Mouse (Mus musculus) lung, embryonic 14.5 days (tissue): Measurements from ENCODE around the gene Ddx46. TPM values are rescaled to one million over a fixed set of nuclear protein-coding genes. Genes with fewer than 3 reads are reported as not detected.

ENCODE experiments used
- ATAC-seq: fragments of 200-750 bp; cut with Nextera tagmentation; 2 replicates; pipeline ENCODE4 v1.8.0; 2017; ENCODE audit warnings: mild to moderate bottlenecking, moderate TSS enrichment, moderate library complexity; ENCODE audit not compliant: insufficient read depth
- DNase-seq: peaks from one replicate; pipeline ENCODE4 v3.0.0-alpha.2; 2015
- H3K27ac ChIP-seq: fragments of 300-500 bp; sonication (generic); 2 replicates; pipeline ENCODE4 v1.5.1; 2014; ENCODE audit warnings: low read depth, mild to moderate bottlenecking, moderate library complexity
- H3K27me3 ChIP-seq: fragments of 300-500 bp; sonication (generic); 2 replicates; pipeline ENCODE4 v1.6.1; 2014; ENCODE audit warnings: low read length, control low read depth; ENCODE audit not compliant: insufficient read depth
- H3K36me3 ChIP-seq: fragments of 300-500 bp; sonication (generic); 2 replicates; pipeline ENCODE4 v1.6.1; 2014; ENCODE audit warnings: control low read depth; ENCODE audit not compliant: insufficient read depth
- H3K4me1 ChIP-seq: fragments of 300-500 bp; sonication (generic); 2 replicates; pipeline ENCODE4 v1.6.1; 2014; ENCODE audit warnings: antibody characterized with exemption, control low read depth; ENCODE audit not compliant: insufficient read depth
- H3K4me2 ChIP-seq: fragments of 300-500 bp; sonication (generic); 2 replicates; pipeline ENCODE4 v1.6.1; 2014; ENCODE audit warnings: mild to moderate bottlenecking
- H3K4me3 ChIP-seq: fragments of 300-500 bp; sonication (generic); 2 replicates; pipeline ENCODE4 v1.5.1; 2014; ENCODE audit warnings: low read depth, low read length
- H3K9ac ChIP-seq: fragments of 300-500 bp; sonication (generic); 2 replicates; pipeline ENCODE4 v1.6.1; 2014
- H3K9me3 ChIP-seq: fragments of 300-500 bp; sonication (generic); 2 replicates; pipeline ENCODE4 v1.6.1; 2016; ENCODE audit warnings: low read depth, low read length, control low read depth
- CTCF ChIP-seq: IDR thresholded peaks from 2 replicates; pipeline ENCODE4 v1.5.1; 2016; ENCODE audit warnings: antibody characterized with exemption, low read depth
- WGBS: fragments of 180-500 bp; shearing (Covaris S2); extraction: QIAGEN DNeasy Blood & Tissue Kit; methylation state at CpG from one replicate; pipeline ENCODE4 v1.1.7; 2014; 5-methylcytosine and 5-hydroxymethylcytosine counted together
- polyA plus RNA-seq: library from polyadenylated mRNA; unstranded; fragments of >200 nt; fragmentation: Nextera tagmentation; extraction: Ambion mirVana; gene quantifications from 2 replicates; pipeline ENCODE4 v1.2.1, GENCODE M21; 2014

Ddx46 gene
- polyA plus RNA-seq, 1 experiment from 2014 or later: 43.7 TPM

DNA sequence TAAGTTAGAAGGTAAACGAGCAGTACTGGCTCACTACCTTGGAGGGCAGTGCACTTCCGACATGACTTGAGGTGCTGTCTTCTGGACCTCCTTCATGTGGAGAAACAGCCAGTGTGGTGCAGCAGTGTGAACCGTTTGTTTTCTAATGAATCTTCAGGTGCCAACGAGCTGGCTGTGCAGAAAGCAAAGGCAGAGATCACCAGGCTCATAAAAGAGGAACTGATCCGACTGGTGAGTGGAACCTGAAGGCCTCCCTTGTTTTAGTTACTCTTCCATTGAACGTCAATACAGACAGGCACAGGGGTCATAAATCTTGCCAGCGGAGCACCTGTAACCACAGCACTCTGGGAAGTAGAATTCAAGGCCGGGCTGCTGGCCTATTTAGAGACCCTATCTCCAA lies 42.5 kb downstream of the Ddx46 start:
- WGBS: 85% methylated on average over 8 of the region's 8 CpGs
- H3K36me3 ChIP-seq: peaks cover 79% of the 10 kb centered on the region

DNA sequence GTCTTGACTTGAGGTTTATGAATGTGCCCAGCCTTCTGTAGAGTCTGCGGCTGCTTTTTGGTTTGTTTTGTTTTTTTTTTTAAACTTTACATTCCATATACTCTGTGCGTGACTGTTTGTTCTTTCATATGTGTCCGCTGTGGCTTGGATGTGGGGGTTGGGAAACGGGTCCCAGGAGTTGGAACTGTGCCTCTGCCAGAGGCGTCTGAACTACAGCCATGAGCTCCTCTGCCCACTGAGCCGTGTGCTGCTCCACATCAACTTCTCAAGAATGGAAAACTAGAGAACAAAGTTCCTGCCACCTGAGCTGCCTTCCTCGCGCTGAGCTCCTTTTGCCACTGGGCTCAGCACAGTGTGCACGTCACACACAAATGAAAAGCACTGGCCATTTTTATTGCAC lies 47.4 kb downstream of the Ddx46 start:
- no peak for TF ChIP-seq CTCF

More for the DNA sequence above, 42.5 kb downstream of the Ddx46 start:
- Histone ChIP-seq H3K9me3 (no peaks in the 10 kb centered on the region), H3K4me1 (no peaks in the 10 kb centered on the region), H3K27ac (no peak overlapping the region), H3K4me3 (no peak overlapping the region), H3K4me2 (no peak overlapping the region), H3K27me3 (no peaks in the 10 kb centered on the region), H3K9ac (no peak overlapping the region)
- no peak for DNase-seq
- TF ChIP-seq CTCF: no peak
- no peak for ATAC-seq

DNA sequence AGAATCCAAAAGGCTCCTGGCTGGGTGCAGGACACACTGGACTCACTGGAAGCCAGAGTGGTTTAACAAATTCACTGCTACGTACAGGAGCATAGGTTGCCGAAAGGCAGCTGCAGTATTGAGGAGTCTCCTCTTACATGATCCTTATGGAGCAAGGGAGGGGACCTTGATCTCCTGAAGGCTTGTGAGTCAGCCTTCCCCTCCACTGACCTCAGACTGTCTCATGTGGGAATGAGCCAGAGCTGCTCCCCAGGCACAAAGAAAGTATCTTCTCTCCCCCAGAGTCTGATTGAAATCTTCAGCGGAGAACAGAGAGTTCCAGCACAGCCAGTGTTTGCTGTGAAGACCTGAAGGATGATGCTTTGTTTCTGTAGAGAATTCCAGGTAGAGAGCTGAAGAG lies 48.8 kb downstream of the Ddx46 start:
- Histone ChIP-seq H3K36me3 (peaks cover 24% of the 10 kb centered on the region), H3K4me3 (no peak overlapping the region), H3K4me2 (no peak overlapping the region), H3K9me3 (no peaks in the 10 kb centered on the region), H3K9ac (no peak overlapping the region), H3K27me3 (no peaks in the 10 kb centered on the region), H3K27ac (no peak overlapping the region), H3K4me1 (no peaks in the 10 kb centered on the region)
- ATAC-seq (no peak), DNase-seq (no peak)
- no peak for TF ChIP-seq CTCF
- WGBS: 87% methylated on average over 3 of the region's 3 CpGs

More for the DNA sequence above, 47.4 kb downstream of the Ddx46 start:
- Histone ChIP-seq H3K4me2 (no peak overlapping the region), H3K4me1 (no peaks in the 10 kb centered on the region), H3K27me3 (no peaks in the 10 kb centered on the region), H3K4me3 (no peak overlapping the region), H3K36me3 (peaks cover 38% of the 10 kb centered on the region), H3K9ac (no peak overlapping the region), H3K9me3 (no peaks in the 10 kb centered on the region), H3K27ac (no peak overlapping the region)
- no peak for ATAC-seq
- peak; percentile 28 for DNase-seq
- WGBS: 69% methylated on average over 9 of the region's 9 CpGs

DNA sequence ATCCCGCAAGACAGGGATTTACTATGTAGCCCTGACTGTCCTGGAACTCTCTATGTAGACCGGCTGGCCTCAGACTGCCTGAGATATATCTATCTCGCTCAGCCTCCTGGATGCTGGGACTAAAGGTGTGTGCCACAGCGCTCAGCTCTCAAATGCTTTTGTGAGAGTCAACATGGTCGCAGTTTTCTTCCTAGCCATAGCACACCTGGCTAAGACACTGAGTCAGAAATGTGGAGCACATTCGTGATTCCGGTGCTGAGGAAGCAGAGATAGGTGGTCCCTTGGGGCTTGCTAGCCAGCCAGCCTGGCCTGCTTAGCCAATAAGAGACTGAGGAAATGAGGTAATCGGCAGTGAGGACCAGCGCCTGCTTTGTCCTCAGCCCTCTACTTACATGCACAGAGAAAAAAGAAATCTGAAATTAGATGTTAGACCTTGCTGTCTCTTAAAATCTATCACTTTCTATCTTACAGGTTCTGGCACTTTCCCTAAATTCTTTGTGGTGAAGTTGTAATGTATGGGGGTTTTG lies 51.3 kb downstream of the Ddx46 start:
- no peak overlapping the region for H3K4me3 ChIP-seq
- 74% methylated on average over 9 of the region's 9 CpGs for WGBS
- H3K27me3 ChIP-seq: no peaks in the 10 kb centered on the region
- no peak overlapping the region for H3K9ac ChIP-seq
- H3K9me3 ChIP-seq: no peaks in the 10 kb centered on the region
- H3K4me2 ChIP-seq: no peak overlapping the region
- ATAC-seq: no peak
- H3K36me3 ChIP-seq: no peaks in the 10 kb centered on the region
- TF ChIP-seq CTCF: no peak
- no peak overlapping the region for H3K27ac ChIP-seq
- H3K4me1 ChIP-seq: no peaks in the 10 kb centered on the region
- DNase-seq: no peak

DNA sequence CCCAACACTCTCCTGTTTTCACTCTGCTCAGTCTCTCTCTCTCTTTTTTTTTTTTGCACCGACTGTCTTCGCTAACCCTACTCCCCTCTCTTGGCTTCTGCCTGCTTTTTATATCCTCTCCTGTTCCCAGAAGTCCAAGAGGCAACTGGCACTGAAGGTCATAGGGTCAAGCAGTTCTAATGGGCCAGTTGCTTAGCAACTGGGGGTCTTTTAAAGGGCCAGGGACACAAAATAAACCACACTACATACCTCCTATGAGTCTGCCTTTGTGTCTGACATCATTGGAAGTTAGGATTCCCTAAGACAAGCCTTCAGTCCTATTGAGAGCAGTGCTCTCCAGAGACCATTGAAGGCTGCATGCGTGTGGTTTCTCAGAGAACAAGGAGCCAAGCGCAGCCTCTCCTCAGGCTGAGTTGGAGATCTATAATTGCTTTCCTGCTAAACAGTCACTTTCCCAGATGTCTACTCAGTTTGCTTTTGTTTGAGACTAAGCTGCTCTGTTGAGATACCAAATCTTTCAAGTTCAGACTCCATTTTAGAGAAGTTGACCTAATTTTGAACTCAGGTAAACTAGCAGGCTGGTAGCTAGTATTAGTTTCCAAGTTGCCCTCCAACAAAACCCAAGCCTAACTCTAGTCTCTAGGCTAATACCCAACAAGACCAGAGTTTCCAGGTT lies 53.2 kb downstream of the Ddx46 start:
- no peaks in the 10 kb centered on the region for H3K36me3 ChIP-seq
- H3K4me2 ChIP-seq: no peak overlapping the region
- no peaks in the 10 kb centered on the region for H3K4me1 ChIP-seq
- H3K9me3 ChIP-seq: no peaks in the 10 kb centered on the region
- 27% methylated on average over 4 of the region's 4 CpGs for WGBS
- H3K27me3 ChIP-seq: no peaks in the 10 kb centered on the region
- DNase-seq (no peak), ATAC-seq (no peak)
- no peak overlapping the region for H3K27ac ChIP-seq
- no peak for TF ChIP-seq CTCF
- H3K4me3 ChIP-seq: no peak overlapping the region
- no peak overlapping the region for H3K9ac ChIP-seq

DNA sequence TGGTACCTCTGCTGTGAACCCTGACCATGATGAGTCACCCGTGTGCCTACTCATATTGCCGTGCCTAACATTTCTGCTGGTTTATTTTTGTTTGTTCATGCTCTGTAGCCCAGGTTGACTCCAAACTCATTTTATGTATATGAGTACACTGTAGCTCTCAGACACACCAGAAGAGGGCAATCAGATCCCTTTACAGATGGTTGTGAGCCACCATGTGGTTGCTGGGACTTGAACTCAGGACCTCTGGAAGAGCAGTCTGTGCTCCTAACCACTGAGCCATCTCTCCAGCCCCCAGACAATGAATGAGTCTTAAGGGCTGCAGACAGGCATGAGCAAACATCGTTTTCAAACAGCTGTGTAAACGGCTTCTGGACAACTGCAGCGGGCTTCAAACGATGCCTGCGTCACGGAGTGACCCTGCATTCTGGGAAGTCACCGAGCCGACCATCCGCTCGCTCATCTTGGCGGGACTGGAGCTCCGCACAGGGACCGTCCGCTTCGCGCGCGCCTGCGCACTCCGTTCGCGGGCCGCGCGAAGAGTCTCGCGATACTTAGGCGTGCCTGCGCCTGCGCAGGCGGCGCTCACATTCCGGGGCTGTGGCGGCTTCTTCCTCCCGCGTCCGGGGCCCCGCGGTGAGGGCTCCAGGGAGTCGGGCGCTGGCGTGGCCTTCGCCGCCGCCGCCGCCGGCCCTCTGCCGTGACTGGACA lies 57.9 kb downstream of the Ddx46 start, which contains the start of gene B230219D22Rik:
B230219D22Rik (plus strand) TSS at position 590 of the 708 bp plus-strand sequence.
- ATAC-seq: peak; percentile 97

DNA sequence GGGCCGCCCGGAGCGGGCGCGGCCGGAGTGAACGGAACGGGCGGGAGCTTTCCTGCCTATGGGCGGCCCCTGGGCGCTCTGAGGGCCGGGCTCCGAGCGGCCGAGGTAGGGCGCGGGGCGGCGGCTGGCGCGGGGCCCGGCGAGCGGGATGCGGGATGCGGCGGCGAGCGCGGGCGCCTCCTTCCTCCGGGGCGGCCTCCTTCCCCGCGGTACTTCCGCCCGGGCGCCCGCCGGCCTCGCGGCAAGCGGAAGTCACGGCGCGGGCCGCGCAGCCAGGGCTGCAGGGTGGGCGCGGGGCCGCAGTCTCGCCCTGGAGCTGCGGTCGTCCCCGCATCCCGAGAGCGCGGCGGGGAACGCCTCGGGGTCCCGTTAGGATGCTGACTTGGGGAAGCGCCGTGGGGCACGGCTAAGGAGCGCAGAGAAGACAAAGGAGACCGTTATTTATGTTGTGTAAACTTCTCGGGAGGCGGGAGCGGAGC lies 58.5 kb downstream of the Ddx46 start:
- Histone ChIP-seq H3K9ac (peak overlapping the region; percentile 100), H3K9me3 (no peaks in the 10 kb centered on the region), H3K27ac (peak overlapping the region; percentile 98), H3K4me2 (peak overlapping the region; percentile 86), H3K4me3 (peak overlapping the region; percentile 89), H3K27me3 (no peaks in the 10 kb centered on the region), H3K36me3 (0 out of 2 replicates have a peak, but pooled peaks cover 6% of the 10 kb centered on the region), H3K4me1 (peaks cover 15% of the 10 kb centered on the region)
- TF ChIP-seq CTCF: no peak
- ATAC-seq (peak; percentile 76), DNase-seq (peak; percentile 71)
- WGBS: under 1% methylated on average over 39 of the region's 70 CpGs

More for the DNA sequence above, 57.9 kb downstream of the Ddx46 start, which contains the start of gene B230219D22Rik:
- Histone ChIP-seq H3K9me3 (no peaks in the 10 kb centered on the region), H3K27ac (peak within 1 kb of the TSS; percentile 98), H3K9ac (peak within 1 kb of the TSS; percentile 100), H3K4me3 (peak within 1 kb of the TSS; percentile 89), H3K4me1 (peaks cover 15% of the 10 kb centered on the region), H3K4me2 (peak within 1 kb of the TSS; percentile 86), H3K36me3 (0 out of 2 replicates have a peak, but pooled peaks cover 4% of the 10 kb centered on the region), H3K27me3 (no peaks in the 10 kb centered on the region)
- peak; percentile 99 for DNase-seq
- WGBS: 2% methylated on average over 47 of the region's 51 CpGs
- peak; percentile 34 for TF ChIP-seq CTCF
